Mouse (Mus musculus) thymus, adult 2 months (tissue): ENCODE measurements around the gene Grin3b. TPM values are rescaled to one million over a fixed set of nuclear protein-coding genes. Genes with fewer than 3 reads are reported as not detected.

ENCODE experiments used
- DNase-seq: peaks from one replicate; pipeline ENCODE4 v3.0.0; 2021
- H3K27ac ChIP-seq: fragments of 200-500 bp; 2 replicates; pipeline ENCODE4 v1.5.1; 2012; ENCODE audit warnings: low read length, control low read depth; ENCODE audit not compliant: control insufficient read depth, insufficient read depth
- H3K27me3 ChIP-seq: fragments of 200-500 bp; 2 replicates; pipeline ENCODE4 v1.6.1; 2012; ENCODE audit warnings: mild to moderate bottlenecking, low read length, moderate library complexity, mixed read lengths; ENCODE audit not compliant: control insufficient read depth, insufficient read depth
- H3K36me3 ChIP-seq: fragments of 200-500 bp; 2 replicates; pipeline ENCODE4 v1.6.1; 2012; ENCODE audit warnings: mild to moderate bottlenecking, low read length, moderate library complexity; ENCODE audit not compliant: control insufficient read depth, insufficient read depth
- H3K4me1 ChIP-seq: fragments of 200-500 bp; replicated peaks from 2 replicates; pipeline ENCODE4 v1.6.1; 2012; ENCODE audit warnings: low read length; ENCODE audit not compliant: control insufficient read depth, insufficient read depth
- H3K4me3 ChIP-seq: fragments of 200-500 bp; 2 replicates; pipeline ENCODE4 v1.5.1; 2012; ENCODE audit warnings: mild to moderate bottlenecking, low read length, control low read depth, moderate library complexity; ENCODE audit not compliant: control insufficient read depth, insufficient read depth
- CTCF ChIP-seq: fragments of 200-500 bp; IDR thresholded peaks from 2 replicates; pipeline ENCODE4 v1.5.1; 2012; ENCODE audit warnings: mild to moderate bottlenecking, control low read depth, low read length, moderate library complexity, borderline replicate concordance; ENCODE audit not compliant: control insufficient read depth, poor library complexity, insufficient read depth; ENCODE audit errors: extremely low read depth
- POLR2A ChIP-seq: fragments of 200-500 bp; IDR thresholded peaks from 2 replicates; pipeline ENCODE4 v1.6.1; 2012; ENCODE audit warnings: mild to moderate bottlenecking, low read length, control low read depth, moderate library complexity; ENCODE audit not compliant: control insufficient read depth, poor library complexity, insufficient read depth; ENCODE audit errors: extremely low read depth
- WGBS: fragments of 180-500 bp; shearing (Covaris S2); methylation state at CpG from one replicate; pipeline ENCODE4 v1.1.7; 2018; 5-methylcytosine and 5-hydroxymethylcytosine counted together
- polyA plus RNA-seq: library from polyadenylated mRNA; depleted of rRNA; stranded (reverse); fragments of >200 nt; gene quantifications from 2 replicates; pipeline ENCODE4 v1.2.3, GENCODE M21; 2012

Grin3b gene
- polyA plus RNA-seq, 1 experiment: 0.07 TPM

DNA sequence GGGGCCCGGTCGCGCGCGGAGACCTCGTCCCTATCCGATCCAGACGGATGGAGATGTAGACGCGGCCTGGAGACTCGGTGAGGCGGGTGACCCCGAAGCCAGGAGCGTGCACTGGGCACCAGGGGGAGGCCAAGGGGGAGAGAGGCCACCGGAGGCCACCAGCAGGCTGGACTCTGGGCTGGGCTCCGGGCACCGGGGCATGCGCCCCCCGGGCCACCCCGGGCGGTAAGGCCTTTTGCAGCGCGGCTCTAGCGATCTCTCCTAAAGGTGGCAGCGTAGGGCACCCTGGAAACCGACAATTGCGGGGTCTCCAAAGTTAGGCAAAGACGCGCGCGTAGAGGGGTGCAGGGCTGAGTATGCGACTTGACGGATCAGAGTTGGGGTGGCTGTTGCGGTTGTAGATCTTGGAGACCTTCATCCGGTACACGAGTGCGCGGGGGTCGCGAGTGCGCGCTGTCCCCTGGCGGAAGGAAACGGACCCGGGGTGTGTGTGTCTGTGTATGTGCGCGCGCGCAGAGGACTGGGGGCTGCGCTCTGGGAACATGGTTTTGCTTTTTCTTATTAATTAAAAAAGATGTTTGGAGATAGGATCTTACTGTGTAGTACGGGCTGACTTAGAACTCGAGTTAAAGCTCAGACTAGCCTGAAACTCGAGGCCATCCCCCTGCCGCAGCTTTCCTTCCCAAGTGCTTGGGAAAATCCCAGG, 43.0 kb upstream of the Grin3b start:
- DNase-seq: peak; percentile 82
- no peaks in the 10 kb centered on the region for H3K36me3 ChIP-seq
- TF ChIP-seq CTCF (0 out of 2 replicates have a peak, but pooled peaks have one; percentile 14), POLR2A (peak; percentile 60)
- peak overlapping the region; percentile 65 for H3K27ac ChIP-seq
- WGBS: under 1% methylated on average over 53 of the region's 54 CpGs
- no peaks in the 10 kb centered on the region for H3K27me3 ChIP-seq
- peaks cover 19% of the 10 kb centered on the region for H3K4me1 ChIP-seq
- peak overlapping the region; percentile 71 for H3K4me3 ChIP-seq

DNA sequence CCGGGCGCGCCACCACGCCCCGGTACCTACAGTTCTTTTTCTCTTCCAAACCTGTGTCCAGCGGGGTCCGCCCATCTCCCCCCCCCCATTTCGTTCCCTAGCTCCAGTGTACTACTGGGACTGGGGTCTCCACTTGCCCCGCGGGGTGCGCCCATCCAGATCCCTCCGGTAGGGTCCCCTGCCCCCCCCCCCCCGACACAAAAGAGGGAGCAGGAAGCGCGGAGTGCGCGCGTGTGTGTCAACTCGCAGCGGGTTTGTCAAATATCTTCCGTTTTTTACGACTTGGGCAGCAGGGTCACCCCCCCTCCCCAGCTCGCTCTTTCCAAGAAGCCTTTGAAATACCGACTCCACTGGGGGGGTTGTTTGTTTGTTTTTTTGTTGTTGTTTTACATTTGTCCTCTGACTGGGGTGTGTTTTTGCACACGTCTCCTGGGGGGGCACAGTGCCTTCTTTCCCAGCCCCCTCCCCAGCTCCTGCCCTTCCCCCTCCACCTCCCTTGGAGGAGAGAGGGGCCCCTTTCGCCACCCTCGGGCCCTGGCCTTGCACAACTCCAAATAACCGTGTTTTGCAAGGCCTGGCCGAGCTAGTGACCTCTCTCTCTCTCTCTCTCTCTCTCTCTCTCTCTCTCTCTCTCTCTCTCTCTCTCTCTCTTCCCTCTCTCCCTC, 42.4 kb upstream of the Grin3b start:
- Histone ChIP-seq H3K27me3 (no peaks in the 10 kb centered on the region), H3K36me3 (no peaks in the 10 kb centered on the region), H3K27ac (peak overlapping the region; percentile 65), H3K4me3 (peak overlapping the region; percentile 71), H3K4me1 (peaks cover 19% of the 10 kb centered on the region)
- WGBS: 3% methylated on average over 29 of the region's 29 CpGs
- no peak for TF ChIP-seq CTCF
- TF ChIP-seq POLR2A: 0 out of 2 replicates have a peak, but pooled peaks have one; percentile 11
- peak; percentile 29 for DNase-seq

DNA sequence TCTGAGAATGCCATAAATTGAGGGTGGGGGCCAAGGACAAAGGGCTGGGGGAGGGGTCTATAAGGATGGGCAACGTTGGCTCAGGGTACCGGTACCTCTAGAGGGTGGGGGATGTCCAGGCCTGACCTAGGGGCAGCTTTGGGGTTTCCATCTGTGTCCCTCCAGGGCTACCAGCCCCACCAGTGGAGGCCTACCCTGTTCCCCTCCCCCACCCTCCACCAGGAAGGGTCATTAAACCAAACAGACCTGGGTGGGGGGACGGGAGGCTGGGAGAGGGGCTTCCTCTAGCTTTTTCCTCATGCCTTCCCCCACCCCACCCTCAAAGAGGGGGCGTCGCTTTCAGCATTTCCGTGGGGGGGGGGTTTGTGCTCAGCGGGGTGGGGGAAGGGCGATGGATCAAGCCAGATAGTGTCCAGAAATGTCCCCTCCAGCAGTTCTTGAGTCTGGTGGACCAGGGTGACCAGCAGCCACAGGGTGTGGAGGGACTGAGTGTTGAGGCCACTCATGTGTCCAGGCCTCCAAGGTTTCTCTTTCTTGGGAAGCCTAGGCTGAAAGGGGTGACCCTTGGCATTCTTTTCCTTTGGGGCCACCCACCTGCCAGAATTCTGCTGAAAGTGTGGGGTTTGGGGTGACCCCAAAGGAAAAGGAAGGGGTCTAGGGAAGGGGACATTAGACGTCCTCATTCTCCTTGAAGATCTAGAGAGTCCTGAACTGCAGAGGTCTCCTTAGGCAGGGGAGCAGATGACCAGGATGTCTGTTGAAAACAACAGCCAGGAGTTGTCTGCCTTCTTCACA, 41.4 kb upstream of the Grin3b start:
- no peaks in the 10 kb centered on the region for H3K27me3 ChIP-seq
- H3K4me1 ChIP-seq: peaks cover 15% of the 10 kb centered on the region
- 73% methylated on average over 9 of the region's 9 CpGs for WGBS
- H3K27ac ChIP-seq: no peak overlapping the region
- DNase-seq: no peak
- no peak overlapping the region for H3K4me3 ChIP-seq
- TF ChIP-seq CTCF: no peak
- H3K36me3 ChIP-seq: no peaks in the 10 kb centered on the region

DNA sequence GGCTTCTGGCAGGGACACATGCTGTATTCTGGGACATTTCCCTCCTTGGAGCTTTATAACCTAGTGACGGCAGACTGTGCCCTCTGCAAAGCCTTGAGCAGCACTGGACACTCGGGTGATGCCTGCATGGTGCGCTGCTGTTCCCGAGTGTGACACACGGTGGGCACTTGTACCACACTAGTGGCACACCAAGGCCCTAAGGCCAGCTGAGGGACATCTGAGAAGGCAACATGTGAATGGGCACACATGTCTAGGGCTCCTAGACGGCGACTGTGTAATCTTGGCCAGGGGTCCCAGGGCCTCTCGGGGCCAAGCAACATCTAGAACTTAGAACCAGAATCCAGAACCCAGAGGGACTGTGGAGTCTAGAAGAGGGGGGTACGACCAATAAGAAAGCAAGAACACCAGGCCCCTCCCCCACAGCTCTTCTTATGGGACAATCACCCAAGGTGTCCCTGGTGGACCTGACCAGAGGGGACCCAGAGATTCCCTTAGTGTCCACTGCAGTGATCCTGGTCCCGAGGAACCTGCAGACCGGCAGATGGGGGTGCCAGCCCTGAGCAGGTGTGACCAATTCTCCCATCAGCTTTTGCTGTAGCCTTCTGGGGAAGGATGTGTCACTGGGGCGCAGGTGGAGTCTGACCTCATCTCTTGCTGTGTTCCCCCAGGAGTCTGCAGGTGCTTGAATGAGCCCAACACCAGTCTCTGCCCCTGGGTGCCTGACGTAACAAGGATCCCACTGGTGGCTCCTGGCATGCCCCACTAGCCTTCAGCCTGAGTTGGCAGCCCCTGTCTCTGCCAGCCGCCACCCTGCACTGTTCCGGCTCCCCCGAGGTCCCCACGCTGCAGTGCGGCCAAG, 40.3 kb upstream of the Grin3b start:
- H3K36me3 ChIP-seq: no peaks in the 10 kb centered on the region
- H3K4me1 ChIP-seq: peaks cover 15% of the 10 kb centered on the region
- DNase-seq: no peak
- 89% methylated on average over 18 of the region's 18 CpGs for WGBS
- TF ChIP-seq POLR2A: no peak
- TF ChIP-seq CTCF: no peak
- no peak overlapping the region for H3K27ac ChIP-seq
- H3K27me3 ChIP-seq: no peaks in the 10 kb centered on the region
- H3K4me3 ChIP-seq: no peak overlapping the region

DNA sequence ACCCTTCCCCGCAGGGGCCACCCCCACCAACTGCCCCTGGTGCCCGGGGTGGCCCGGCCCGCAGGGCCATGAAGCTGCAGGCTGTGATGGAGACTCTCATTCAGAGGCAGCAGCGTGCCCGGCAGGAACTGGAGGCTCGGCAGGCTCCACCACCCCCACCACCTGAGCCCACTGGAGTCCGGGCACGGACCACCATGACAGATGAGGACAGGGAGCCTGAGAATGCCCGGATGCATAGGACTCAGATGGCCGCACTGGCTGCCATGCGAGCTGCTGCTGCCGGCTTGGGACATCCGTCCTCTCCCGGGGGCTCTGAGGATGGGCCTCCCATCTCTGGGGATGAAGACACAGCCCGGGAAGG, 39.7 kb upstream of the Grin3b start:
- H3K36me3 ChIP-seq: no peaks in the 10 kb centered on the region
- no peak for TF ChIP-seq POLR2A
- no peak for TF ChIP-seq CTCF
- no peak overlapping the region for H3K4me3 ChIP-seq
- H3K27me3 ChIP-seq: no peaks in the 10 kb centered on the region
- DNase-seq: no peak
- peaks cover 13% of the 10 kb centered on the region for H3K4me1 ChIP-seq
- H3K27ac ChIP-seq: no peak overlapping the region
- WGBS: 95% methylated on average over 16 of the region's 16 CpGs

DNA sequence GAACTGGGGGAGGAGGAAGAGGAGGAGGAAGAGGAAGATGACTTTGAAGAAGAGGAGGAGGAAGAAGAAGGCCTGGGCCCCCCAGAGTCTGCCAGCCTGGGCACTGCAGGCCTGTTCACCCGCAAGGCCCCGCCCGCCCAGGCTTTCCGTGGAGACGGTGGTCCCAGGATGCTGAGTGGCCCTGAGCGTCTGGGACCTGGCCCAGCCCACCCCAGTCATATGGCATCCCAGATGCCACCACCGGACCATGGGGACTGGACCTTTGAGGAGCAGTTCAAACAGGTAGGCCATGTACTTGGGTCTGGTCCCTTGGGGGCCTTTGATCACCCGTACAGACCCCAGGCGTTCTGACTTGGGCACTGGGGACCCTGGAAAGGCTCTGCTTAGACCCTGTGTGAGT, 38.7 kb upstream of the Grin3b start:
- no peak overlapping the region for H3K4me3 ChIP-seq
- no peak for DNase-seq
- TF ChIP-seq CTCF: no peak
- TF ChIP-seq POLR2A: no peak
- H3K27ac ChIP-seq: no peak overlapping the region
- WGBS: 95% methylated on average over 9 of the region's 9 CpGs
- no peaks in the 10 kb centered on the region for H3K27me3 ChIP-seq
- no peaks in the 10 kb centered on the region for H3K36me3 ChIP-seq
- H3K4me1 ChIP-seq: peaks cover 14% of the 10 kb centered on the region
